Mouse (Mus musculus) common myeloid progenitor, adult 5-6 weeks (primary cell): Measurements from ENCODE around the gene Gm10324. TPM values are rescaled to one million over a fixed set of nuclear protein-coding genes. Genes with fewer than 3 reads are reported as not detected.
"Not testable (repeated sequence)": the region's sequence is repeated elsewhere in the genome, so short reads cannot be mapped to it uniquely, and the experiment has no call there.

Source experiments
- ATAC-seq: replicated peaks from 2 replicates; pipeline ENCODE4 v1.8.0; 2016; ENCODE audit warnings: low read depth, mild to moderate bottlenecking, moderate TSS enrichment, inconsistent platforms; ENCODE audit not compliant: poor library complexity, severe bottlenecking
- total RNA-seq: library from RNA; stranded (forward); fragments of 200-1000, 187-1606 nt; gene quantifications from 2 replicates; pipeline ENCODE4 v1.2.3, GENCODE M21; 2017

Gm10324 gene
- total RNA-seq, result not detected in 2 replicates

DNA sequence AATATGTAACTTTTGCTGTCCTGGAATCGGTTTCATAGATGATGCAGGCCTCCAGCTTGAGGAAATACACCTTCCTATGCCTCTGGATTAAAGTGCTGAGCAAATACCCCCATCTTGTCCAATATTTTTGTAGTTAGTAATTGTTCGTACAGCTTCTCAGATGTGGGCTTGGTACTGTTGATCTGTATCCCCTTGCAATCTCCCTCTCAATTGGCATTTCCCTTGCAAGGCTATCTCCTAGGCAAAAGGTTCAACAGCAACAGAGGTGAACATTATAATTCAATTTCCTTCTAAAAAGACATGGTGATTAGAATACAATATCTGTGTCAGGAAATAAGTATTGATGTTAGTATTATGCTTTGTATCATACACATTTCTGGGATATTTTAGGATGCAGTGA, at the start of gene Gm10324:
Gene Gm10324, plus strand, starts transcription at position 301 of the 400 bp plus-strand sequence.
- not testable (repeated sequence) for ATAC-seq

Other genes starting within 250 kb of the Gm10324 start
- gene Gm10772, start 108.0 kb downstream of the Gm10324 start, total RNA-seq, result not detected in 2 replicates